13 mouse cellular contexts compared by ENCODE assay signal in the genomic region with DNA sequence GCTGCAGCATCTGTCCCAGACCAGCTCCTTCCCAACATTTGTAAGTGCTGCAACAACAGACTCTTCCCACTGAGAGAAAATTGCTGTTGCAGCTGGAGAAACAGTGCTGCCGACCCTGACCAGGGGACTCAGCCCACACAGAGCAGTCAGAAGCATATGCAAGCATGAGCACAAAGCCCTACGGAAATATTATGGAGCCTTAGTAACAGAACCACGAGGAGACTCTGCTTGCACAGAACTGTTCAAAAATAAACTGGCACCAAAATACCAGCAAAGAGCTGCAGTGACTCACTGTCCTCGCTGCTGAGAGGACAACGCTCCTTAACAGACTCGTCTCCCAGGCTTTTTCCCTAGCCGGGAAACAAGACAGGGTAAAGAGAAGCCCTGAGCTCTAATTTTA. TPM values are rescaled to one million over a fixed set of nuclear protein-coding genes. Genes with fewer than 3 reads are reported as not detected.
A peak's percentile ranks its signal among the peaks of the same experiment; 100 is the strongest.
DNase-seq lines count a peak whose midpoint lies in the region; ATAC-seq and TF ChIP-seq lines count a peak whose summit lies in the region.
"Had no signal": no experiment of that assay in that cellular context is flagged by ENCODE, and none has a peak within 500 bp of the region (broad histone marks: within the 10 kb centered on the region; RNA-seq: fewer than 3 reads in every experiment).

No protein-coding gene starts in this region.

- H3K4me1 ChIP-seq in heart, adult 2 months (ENCODE audit: control insufficient read depth, insufficient read depth, low read length): peaks cover 38% of the 10 kb centered on the region
- H3K4me1 ChIP-seq in liver, embryonic 14.5 days (replicated peaks; ENCODE audit: control insufficient read depth in 2 of 2, insufficient read depth in 2 of 2, low read length in 1 of 2): peaks cover 37 to 40% of the 10 kb centered on the region in 2 experiments
- H3K4me1 ChIP-seq in stomach, postnatal 0 days (replicated peaks; ENCODE audit: control insufficient read depth, insufficient read depth): peaks cover 3% of the 10 kb centered on the region
- H3K4me1 ChIP-seq: midbrain, embryonic 15.5 days had no signal

- intact Hi-C loops in heart, adult 2 months (cut with DNase I): loop anchor here (10.0 kb wide), 1 partner anchor 57 kb away; no protein-coding TSS in a partner anchor
- intact Hi-C loops in heart, postnatal 25 days (cut with DNase I): no loop called here

- peaks cover 18% of the 10 kb centered on the region for H3K36me3 ChIP-seq in heart, adult 2 months (ENCODE audit: control insufficient read depth, insufficient read depth, low read length)
- H3K36me3 ChIP-seq in liver, embryonic 14.5 days (replicated peaks; ENCODE audit: control insufficient read depth, insufficient read depth, low read depth): no peaks in the 10 kb centered on the region
- H3K36me3 ChIP-seq in stomach, postnatal 0 days (ENCODE audit: control insufficient read depth, insufficient read depth, low read length): no peaks in the 10 kb centered on the region
- H3K36me3 ChIP-seq: forebrain, embryonic 15.5 days; midbrain, embryonic 15.5 days had no signal

- H3K27me3 ChIP-seq in heart, adult 2 months (ENCODE audit: control insufficient read depth, insufficient read depth, low read length): no peaks in the 10 kb centered on the region
- H3K27me3 ChIP-seq in liver, embryonic 14.5 days (ENCODE audit: control insufficient read depth, insufficient read depth, low read length): no peaks in the 10 kb centered on the region
- H3K27me3 ChIP-seq in stomach, postnatal 0 days (ENCODE audit: control insufficient read depth, insufficient read depth, low read length): no peaks in the 10 kb centered on the region
- H3K27me3 ChIP-seq: forebrain, embryonic 15.5 days; midbrain, embryonic 15.5 days had no signal

- no peak overlapping the region for H3K4me3 ChIP-seq in heart, adult 2 months
- no peak overlapping the region for H3K4me3 ChIP-seq in liver, embryonic 14.5 days (ENCODE audit: insufficient read depth in 1 of 2, low read depth in 2 of 2, low read length in 2 of 2)
- no peak overlapping the region for H3K4me3 ChIP-seq in stomach, postnatal 0 days (ENCODE audit: low read depth, low read length)
- H3K4me3 ChIP-seq: forebrain, embryonic 15.5 days; midbrain, embryonic 15.5 days had no signal

- TF ChIP-seq CTCF in heart, adult 2 months (IDR thresholded peaks at IDR 0.05): no peak
- no peak for TF ChIP-seq CTCF in liver, embryonic 14.5 days (IDR thresholded peaks at IDR 0.05; ENCODE audit: low read depth)
- TF ChIP-seq CTCF in stomach, postnatal 0 days (IDR thresholded peaks at IDR 0.05; ENCODE audit: low read depth): no peak

- H3K4me2 ChIP-seq in liver, embryonic 14.5 days (ENCODE audit: low read depth): no peak overlapping the region
- no peak overlapping the region for H3K4me2 ChIP-seq in stomach, postnatal 0 days (replicated peaks; ENCODE audit: low read depth)
- H3K4me2 ChIP-seq: forebrain, embryonic 15.5 days; midbrain, embryonic 15.5 days had no signal

- H3K27ac ChIP-seq in heart, adult 2 months: peak overlapping the region; percentile 61
- H3K27ac ChIP-seq in liver, embryonic 14.5 days: no peak overlapping the region
- peak overlapping the region; percentile 49 for H3K27ac ChIP-seq in stomach, postnatal 0 days (replicated peaks)
- H3K27ac ChIP-seq: forebrain, embryonic 15.5 days; midbrain, embryonic 15.5 days had no signal

- no peak for DNase-seq in heart, adult 2 months
- DNase-seq in heart, postnatal 25 days (ENCODE audit: low spot score): no peak
- no peak for DNase-seq in liver, embryonic 14.5 days (ENCODE audit: low read depth in 3 of 3, low spot score in 3 of 3)
- DNase-seq in liver: no peak
- DNase-seq in layer of hippocampus, postnatal 36 days: peak; percentile 19 to 28
- no peak for DNase-seq in stomach, postnatal 0 days (ENCODE audit: low spot score)
- no peak for DNase-seq in c-Kit-positive CD71-positive TER-119-positive erythroid progenitor cells, embryonic 14.5 days (ENCODE audit: low spot score)
- DNase-seq: cerebellum, postnatal 14 days; thymus, adult 2 months had no signal

- no peak for TF ChIP-seq EP300 in heart, adult 2 months (IDR thresholded peaks at IDR 0.05; ENCODE audit: insufficient read depth, low read depth, low read length)
- TF ChIP-seq EP300 in liver, embryonic 14.5 days (IDR thresholded peaks at IDR 0.05; ENCODE audit: low read depth): no peak
- no peak for TF ChIP-seq EP300 in stomach, postnatal 0 days (optimal IDR thresholded peaks at IDR 0.05)

- no peaks in the 10 kb centered on the region for H3K9me3 ChIP-seq in liver, embryonic 14.5 days (ENCODE audit: control insufficient read depth, low read length)
- no peaks in the 10 kb centered on the region for H3K9me3 ChIP-seq in stomach, postnatal 0 days (ENCODE audit: control insufficient read depth, low read length)
- H3K9me3 ChIP-seq: forebrain, embryonic 15.5 days; midbrain, embryonic 15.5 days had no signal

- ATAC-seq in liver, embryonic 14.5 days (ENCODE audit: insufficient read depth): no peak
- 0 out of 2 replicates have a peak, but pooled peaks have one; percentile 18 for ATAC-seq in stomach, postnatal 0 days (ENCODE audit: low FRiP score, low TSS enrichment)
- ATAC-seq in activated CD4-positive, CD25-positive, alpha-beta regulatory T cell, adult 4 months: no peak
- ATAC-seq: forebrain, embryonic 15.5 days; inflammation-experienced regulatory T-cells, adult 6 months; midbrain, embryonic 15.5 days had no signal

- H3K79me2 ChIP-seq in heart, adult 2 months (replicated peaks; ENCODE audit: control insufficient read depth, insufficient read depth, low read length): peaks cover 8% of the 10 kb centered on the region

- WGBS in heart, adult 2 months: 26% methylated on average over 7 of the region's 7 CpGs
- 77% methylated on average over 7 of the region's 7 CpGs for WGBS in liver, embryonic 14.5 days (ENCODE audit: insufficient replicate concordance)
- WGBS in stomach, postnatal 0 days: 41% methylated on average over 7 of the region's 7 CpGs

- no peak for TF ChIP-seq POLR2A in heart, adult 2 months (IDR thresholded peaks at IDR 0.05; ENCODE audit: insufficient read depth, low read depth, low read length)

- H3K9ac ChIP-seq in heart, adult 2 months (ENCODE audit: low read depth, low read length): no peak overlapping the region
- 0 out of 2 replicates have a peak overlapping the region, but pooled peaks have one; percentile 9 for H3K9ac ChIP-seq in liver, embryonic 14.5 days (replicated peaks)
- H3K9ac ChIP-seq in stomach, postnatal 0 days (ENCODE audit: low read length): no peak overlapping the region; the same call in 1 of the 2 replicates
- H3K9ac ChIP-seq: forebrain, embryonic 15.5 days; midbrain, embryonic 15.5 days had no signal

RNA-seq across cellular contexts. Expression of a gene that starts 47.0 kb away (rescaled TPM):
- 100 to 1,000 TPM; 200 to 246 TPM for total RNA-seq in heart, adult 2 months (2021)
- 111 and 169 TPM in 2 replicates for polyA plus RNA-seq in heart, adult 2 months (2012; rRNA removed)
- total RNA-seq in heart, postnatal 25 days (2021): 100 to 1,000 TPM; 179 to 215 TPM
- 30.1 and 39.7 TPM in 2 replicates for polyA plus RNA-seq in liver, embryonic 14.5 days (2012; rRNA removed)
- 32.8 and 37.6 TPM in 2 replicates for polyA plus RNA-seq in liver, embryonic 14.5 days (2014; fragmentation: Nextera tagmentation; extraction: Ambion mirVana)
- 100 to 1,000 TPM in 1 of 2 experiments, 10 to 100 TPM in 1; 82.0 to 102 TPM for total RNA-seq in layer of hippocampus, postnatal 36 days (2021)
- 42.5 and 46.6 TPM in 2 replicates for polyA plus RNA-seq in stomach, postnatal 0 days (2015; fragmentation: Nextera tagmentation; extraction: Ambion mirVana)
- polyA plus RNA-seq in activated CD4-positive, CD25-positive, alpha-beta regulatory T cell, adult 4 months (2017; shearing (Covaris generic)): 10 to 100 TPM; 21.2 to 24.9 TPM

Comparison
In these comparisons a context has a peak if more than half of its experiments do, and no peak if none do; other contexts are left out.
1. DNase-seq: peak in layer of hippocampus, postnatal 36 days (2 of 2); none in heart, adult 2 months (0 of 2), heart, postnatal 25 days (single experiment), liver, embryonic 14.5 days (0 of 3), liver (single experiment), stomach, postnatal 0 days (single experiment) and c-Kit-positive CD71-positive TER-119-positive erythroid progenitor cells, embryonic 14.5 days (single experiment).